Mouse (Mus musculus): ENCODE data around the gene Fcgr1.

GRCm38 (mm10) chr3:96263558-96264403 is 30.0 kb downstream of the Fcgr1 start:
- no peak for TF ChIP-seq CTCF (IDR thresholded peaks at IDR 0.05; ENCODE audit: control insufficient read depth, insufficient read depth, low read length)
- TF ChIP-seq POLR2A (IDR thresholded peaks at IDR 0.05; ENCODE audit: borderline replicate concordance, control insufficient read depth, low read depth, low read length), result no peak

Measured in bone marrow, adult 2 months (tissue).